Mouse (Mus musculus) brain, embryonic 14.5 days (tissue): ENCODE data around the gene BC025920.

Experiments
- CTCF ChIP-seq: fragments of 200-500 bp; IDR thresholded peaks from 2 replicates; pipeline ENCODE4 v1.5.1; 2012; ENCODE audit warnings: inconsistent platforms, mild to moderate bottlenecking, moderate library complexity, borderline replicate concordance; ENCODE audit not compliant: insufficient read depth, insufficient read length; ENCODE audit errors: extremely low read depth
- POLR2A ChIP-seq: fragments of 200-500 bp; IDR thresholded peaks from 2 replicates; pipeline ENCODE4 v1.6.1; 2012; ENCODE audit warnings: mild to moderate bottlenecking, inconsistent platforms, borderline replicate concordance; ENCODE audit not compliant: poor library complexity, insufficient read depth, insufficient read length, severe bottlenecking; ENCODE audit errors: extremely low read depth

DNA sequence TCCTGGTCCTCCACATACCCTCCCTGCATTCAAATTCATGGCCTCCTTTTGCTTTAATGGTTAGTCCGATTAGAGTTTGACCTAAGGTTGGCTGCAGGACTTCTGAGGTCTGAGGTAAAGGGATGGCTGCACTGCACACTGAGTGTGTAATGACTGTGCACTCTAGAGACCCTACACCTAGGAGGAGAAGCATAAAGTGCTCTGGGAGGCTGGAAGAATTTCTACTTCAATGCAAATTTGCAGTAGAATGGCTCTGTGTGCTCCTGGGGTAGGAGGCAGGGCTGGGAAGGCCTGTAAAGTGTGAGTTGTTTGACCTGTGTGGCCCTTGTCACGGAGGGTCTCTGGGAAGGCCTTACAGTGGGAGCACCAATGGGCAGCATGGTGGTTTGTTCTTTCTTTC lies 50.1 kb downstream of the BC025920 start:
- TF ChIP-seq CTCF (no peak), POLR2A (no peak)
